Mouse (Mus musculus): ENCODE data around the gene Gal3st2.
"Not testable (repeated sequence)": the region's sequence is repeated elsewhere in the genome, so short reads cannot be mapped to it uniquely, and the experiment has no call there.

Gal3st2 gene

GRCm38 (mm10) chr1:93871594-93872105 lies 10.5 kb downstream of the Gal3st2 start:
- not testable (repeated sequence) for DNase-seq

GRCm38 (mm10) chr1:93874405-93874804 lies 13.3 kb downstream of the Gal3st2 start:
- not testable (repeated sequence) for DNase-seq

GRCm38 (mm10) chr1:93881778-93882177 lies 20.7 kb downstream of the Gal3st2 start:
- not testable (repeated sequence) for DNase-seq

- DNase-seq, result peak in 1 of 2 experiments; percentile 6
Measured at GRCm38 (mm10) chr1:93890936-93891335, 29.8 kb downstream of the Gal3st2 start.

GRCm38 (mm10) chr1:93897395-93897794 lies 36.3 kb downstream of the Gal3st2 start:
- DNase-seq, result not testable (repeated sequence)

- DNase-seq, result not testable (repeated sequence)
Measured at GRCm38 (mm10) chr1:93901291-93901690, 40.2 kb downstream of the Gal3st2 start.

- DNase-seq, result not testable (repeated sequence)
Measured at GRCm38 (mm10) chr1:93906690-93907089, 45.6 kb downstream of the Gal3st2 start.

GRCm38 (mm10) chr1:93908977-93909586 lies 48.0 kb downstream of the Gal3st2 start:
- DNase-seq, result not testable (repeated sequence)

GRCm38 (mm10) chr1:93911877-93912276 lies 50.8 kb downstream of the Gal3st2 start:
- DNase-seq, result not testable (repeated sequence)

- DNase-seq, result not testable (repeated sequence)
Measured at GRCm38 (mm10) chr1:93917160-93917559, 56.1 kb downstream of the Gal3st2 start.

- not testable (repeated sequence) for DNase-seq
Measured at GRCm38 (mm10) chr1:93918011-93918410, 56.9 kb downstream of the Gal3st2 start, which contains the start of gene Gal3st2b. Gal3st2b (plus strand) TSS chr1:93918311.

GRCm38 (mm10) chr1:93918775-93919174 lies 57.7 kb downstream of the Gal3st2 start:
- not testable (repeated sequence) for DNase-seq

- DNase-seq, result not testable (repeated sequence)
Measured at GRCm38 (mm10) chr1:93919321-93919720, 58.2 kb downstream of the Gal3st2 start.

- DNase-seq, result not testable (repeated sequence)
Measured at GRCm38 (mm10) chr1:93922609-93923008, 61.5 kb downstream of the Gal3st2 start.

- not testable (repeated sequence) for DNase-seq
Measured at GRCm38 (mm10) chr1:93923098-93923497, 62.0 kb downstream of the Gal3st2 start.
